Mouse (Mus musculus): ENCODE measurements at regions not wholly inside any gene's neighbourhood (a gene's known extent, or its start where the extent isn't known, plus 50 kb on each side); places are given as distances from the start of the nearest gene placed in this dataset.

DNA sequence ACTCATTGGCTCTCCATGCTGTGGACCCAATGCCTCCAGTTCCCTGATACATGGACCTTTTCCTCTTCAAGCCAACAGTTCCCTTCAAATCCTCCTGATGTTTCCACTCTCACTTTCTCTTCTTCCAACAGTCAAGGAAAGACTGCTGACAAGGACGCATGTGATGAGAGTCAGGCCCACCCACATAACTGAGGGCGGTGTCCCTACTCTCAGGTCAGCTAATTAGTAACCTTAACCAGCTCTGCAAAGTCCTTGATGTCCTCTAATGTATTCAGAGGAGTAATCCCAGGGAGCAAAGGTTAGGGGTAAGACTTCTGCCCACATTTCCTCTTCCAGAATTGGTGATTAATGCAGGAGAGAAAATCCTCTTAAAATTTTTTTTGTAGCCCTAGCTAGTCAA lies 139.7 kb downstream of the Ackr3 start:
- DNase-seq (ENCODE audit: low read depth, low spot score): no peak

DNA sequence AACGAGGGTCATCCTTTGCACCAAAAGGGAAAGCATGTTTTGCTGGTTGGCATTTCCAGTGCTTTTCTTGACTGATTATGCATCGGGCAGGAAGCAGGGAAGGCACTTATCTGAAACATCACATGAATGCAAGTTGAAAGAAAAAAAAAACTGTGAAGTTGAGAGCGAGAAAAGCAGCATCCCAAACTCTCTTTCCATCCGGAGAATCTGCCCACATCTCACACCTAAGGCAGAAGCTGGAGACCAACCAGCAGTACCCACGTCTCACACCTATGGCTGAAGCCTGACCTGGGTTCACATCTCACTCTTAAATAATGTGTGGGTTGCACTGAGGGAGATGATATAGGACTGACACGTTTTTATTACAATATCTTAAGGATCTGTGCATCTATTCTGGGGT lies 143.3 kb downstream of the Ackr3 start:
- DNase-seq (ENCODE audit: low read depth, low spot score): no peak

DNA sequence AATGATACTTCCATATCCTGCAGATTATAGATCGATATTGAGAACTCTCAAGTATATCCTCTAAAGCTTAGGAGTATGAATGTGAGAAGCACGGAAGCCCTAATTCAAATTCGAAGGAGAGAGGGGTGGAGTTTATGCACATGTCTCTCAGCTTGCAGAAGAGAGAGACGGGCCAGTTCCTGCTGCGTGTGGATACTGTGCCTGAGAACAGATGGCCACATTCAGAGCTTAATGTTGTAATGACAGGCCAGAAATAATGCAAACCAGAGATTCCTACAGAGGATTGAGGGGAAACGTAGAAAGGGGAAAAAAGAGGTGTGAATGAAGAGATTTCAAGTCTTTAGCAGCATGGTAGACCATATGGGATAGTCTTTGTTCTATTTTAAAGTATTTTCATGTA lies 145.8 kb downstream of the Ackr3 start:
- DNase-seq (ENCODE audit: low read depth, low spot score): no peak

DNA sequence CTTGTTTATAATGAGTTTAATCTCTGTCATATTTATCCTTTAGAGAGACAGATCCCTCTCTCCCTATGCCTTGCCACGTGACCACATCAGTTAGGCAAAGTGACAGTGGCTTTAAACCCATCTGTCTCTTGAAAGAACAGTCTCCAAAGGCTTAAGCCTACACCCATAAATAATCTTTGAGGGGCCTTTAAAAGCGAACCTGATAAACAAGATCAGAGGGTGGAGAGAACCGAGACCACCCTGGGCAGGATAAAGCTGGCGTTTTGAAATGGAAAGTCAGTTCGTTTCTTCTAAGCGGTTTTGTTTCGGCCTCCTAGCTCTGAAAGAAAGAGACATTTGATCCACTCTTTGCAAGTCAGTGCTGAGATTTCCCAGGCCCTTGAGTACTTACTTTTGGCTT lies 149.5 kb downstream of the Ackr3 start:
- no peak for DNase-seq (ENCODE audit: low read depth, low spot score)

DNA sequence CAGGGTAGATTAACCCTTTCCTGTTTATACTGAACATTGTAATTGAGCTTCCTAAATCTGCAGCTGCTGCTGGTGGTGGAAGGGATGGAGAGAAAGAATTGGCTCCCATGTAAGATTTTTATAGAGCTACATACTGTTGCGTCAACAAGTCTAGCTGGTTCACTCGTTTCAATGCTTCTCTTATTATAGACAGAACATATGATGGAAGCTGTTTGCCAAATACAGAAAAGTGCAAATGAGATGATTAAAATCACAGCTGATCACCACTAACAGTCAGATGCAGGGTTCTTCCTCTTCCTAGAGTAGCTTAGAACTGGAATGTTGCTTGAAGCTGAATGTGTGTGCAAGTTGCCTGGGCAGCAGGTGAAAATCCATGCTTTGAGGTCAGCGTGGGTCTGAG lies 152.8 kb downstream of the Ackr3 start:
- DNase-seq (ENCODE audit: low read depth, low spot score): no peak

DNA sequence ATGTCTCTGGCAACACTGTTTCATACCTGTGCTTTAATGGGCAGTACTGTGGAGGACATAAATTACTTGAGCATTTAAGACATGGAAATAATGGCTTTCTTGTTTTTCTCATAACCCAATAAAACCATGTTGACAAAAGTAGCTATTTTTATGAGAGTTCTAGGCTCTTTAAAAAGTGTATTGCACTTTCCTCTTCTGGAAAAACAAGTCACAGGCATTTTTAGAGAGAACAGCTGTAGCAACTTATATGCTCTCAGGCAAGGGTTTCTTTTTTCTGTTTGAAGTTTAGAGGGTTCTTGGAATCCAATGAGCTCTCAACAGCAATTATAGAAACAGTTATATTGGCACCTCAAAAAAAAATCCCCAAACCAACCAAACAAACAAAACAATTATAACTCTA lies 153.6 kb downstream of the Ackr3 start:
- DNase-seq (ENCODE audit: low read depth, low spot score): no peak

DNA sequence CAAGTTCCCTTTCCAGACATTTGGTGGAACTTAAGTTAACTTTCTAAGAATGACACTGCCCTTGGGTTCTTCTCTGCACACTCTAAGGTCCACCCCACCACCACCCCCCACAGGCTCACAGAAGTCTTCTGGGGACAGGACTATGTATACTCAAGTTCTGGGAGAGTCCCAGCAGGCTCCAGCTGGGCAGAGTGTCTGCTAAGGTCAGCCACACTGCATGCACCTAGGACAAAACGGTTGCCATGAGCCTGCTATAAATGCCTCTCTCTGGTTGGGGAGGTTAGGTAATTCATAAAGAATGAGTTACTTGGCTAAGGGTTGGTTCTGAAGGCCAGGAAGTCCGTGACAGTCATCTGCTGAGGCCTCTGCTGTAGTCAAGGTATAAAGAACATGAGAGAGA lies 155.2 kb downstream of the Ackr3 start:
- DNase-seq (ENCODE audit: low read depth, low spot score): no peak

DNA sequence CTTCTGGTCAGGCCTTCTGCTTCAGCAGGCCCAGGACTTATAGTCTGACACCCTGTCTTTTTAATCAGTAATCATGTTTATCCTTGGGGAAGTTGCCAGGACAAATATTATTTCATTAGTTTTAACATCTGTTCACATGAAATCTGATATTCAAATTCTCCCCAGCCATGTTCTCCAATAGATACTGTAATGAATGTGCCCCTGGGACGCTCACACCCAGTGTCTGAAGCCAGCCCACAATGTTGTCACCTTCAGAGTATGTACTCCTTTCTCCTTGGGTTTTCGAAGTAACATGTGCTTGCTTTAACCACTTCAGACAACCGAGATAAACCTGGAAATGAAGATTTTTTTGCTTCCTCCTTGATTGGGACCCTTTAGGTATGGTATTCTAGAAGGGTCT lies 156.3 kb downstream of the Ackr3 start:
- no peak for DNase-seq (ENCODE audit: low read depth, low spot score)

DNA sequence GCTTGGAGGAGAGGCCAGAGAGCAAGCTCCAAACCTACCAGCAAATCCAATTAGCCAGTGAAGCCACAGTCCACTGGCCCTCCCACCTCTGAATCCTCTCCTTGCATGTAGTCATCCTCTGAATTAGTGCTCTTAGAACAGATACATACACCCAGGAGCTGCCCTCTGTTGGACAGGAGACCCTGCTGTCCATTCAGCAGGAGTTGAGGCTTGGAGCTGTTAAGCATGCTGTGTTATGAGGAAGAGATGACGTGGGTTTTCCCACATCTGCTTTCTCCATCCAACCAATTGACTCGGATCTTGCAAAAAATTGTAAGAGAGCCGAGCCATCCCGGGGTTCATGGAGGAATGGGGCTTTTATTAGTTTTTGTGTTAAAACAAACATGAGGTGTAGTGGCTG lies 160.7 kb downstream of the Ackr3 start:
- DNase-seq (ENCODE audit: low read depth, low spot score): no peak

DNA sequence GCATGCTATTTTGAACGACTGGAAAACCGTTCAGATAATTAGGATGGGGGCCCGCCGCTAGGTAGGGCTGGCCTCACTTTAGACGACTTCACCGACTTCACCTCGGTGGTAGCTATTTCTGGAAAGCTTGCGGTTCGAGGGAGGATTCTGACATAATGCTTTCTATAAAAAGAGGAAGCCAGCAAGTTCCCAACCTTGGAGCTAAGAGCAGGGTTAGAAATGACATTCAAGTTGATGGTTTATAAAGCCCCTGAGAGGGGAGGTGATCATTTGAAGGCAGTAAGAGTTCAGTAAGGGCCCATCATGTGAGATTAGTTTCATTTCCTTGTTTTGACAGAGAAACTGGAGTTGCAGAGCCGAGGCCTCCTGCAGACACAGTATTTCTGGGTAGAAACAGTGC lies 164.8 kb downstream of the Ackr3 start:
- DNase-seq (ENCODE audit: low read depth, low spot score): no peak

DNA sequence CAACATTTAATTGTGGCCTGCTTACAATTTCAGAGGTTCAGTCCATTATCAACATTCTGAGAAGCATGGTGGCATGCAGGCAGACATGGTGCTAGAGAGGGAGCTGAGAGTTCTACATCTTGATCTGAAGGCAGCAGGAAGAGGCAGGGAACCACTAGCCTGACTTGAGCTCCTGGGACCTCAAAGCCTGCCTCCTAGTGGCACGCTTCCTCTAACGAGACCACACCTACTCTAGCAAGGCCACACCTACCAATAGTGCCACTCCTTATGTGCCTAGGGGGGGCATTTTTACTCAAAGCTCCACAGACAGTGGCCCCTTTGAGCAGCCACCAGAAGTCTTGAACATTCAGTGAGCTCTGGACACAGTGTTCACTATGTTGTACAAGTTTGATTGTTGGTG lies 165.5 kb downstream of the Ackr3 start:
- DNase-seq (ENCODE audit: low read depth, low spot score): no peak

DNA sequence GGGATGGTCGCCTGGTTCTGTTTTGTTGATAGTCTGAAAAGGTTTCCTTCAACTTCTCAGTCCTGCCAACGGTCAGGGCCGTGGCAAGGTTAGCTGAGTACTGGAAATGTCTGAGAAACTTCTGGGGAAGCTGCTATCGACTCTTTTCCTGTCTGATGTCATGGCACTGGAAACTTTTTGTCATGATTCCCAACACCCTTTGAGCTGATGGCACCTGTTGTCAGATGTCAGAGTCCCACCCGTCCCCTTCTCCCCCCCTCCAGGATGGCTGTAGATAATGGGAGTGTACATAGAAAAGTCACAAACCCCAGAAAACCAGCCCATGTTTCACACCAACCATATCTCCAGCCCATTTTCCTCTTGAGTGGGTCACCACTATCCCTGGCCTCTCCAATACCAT lies 167.0 kb downstream of the Ackr3 start:
- no peak for DNase-seq (ENCODE audit: low read depth, low spot score)

DNA sequence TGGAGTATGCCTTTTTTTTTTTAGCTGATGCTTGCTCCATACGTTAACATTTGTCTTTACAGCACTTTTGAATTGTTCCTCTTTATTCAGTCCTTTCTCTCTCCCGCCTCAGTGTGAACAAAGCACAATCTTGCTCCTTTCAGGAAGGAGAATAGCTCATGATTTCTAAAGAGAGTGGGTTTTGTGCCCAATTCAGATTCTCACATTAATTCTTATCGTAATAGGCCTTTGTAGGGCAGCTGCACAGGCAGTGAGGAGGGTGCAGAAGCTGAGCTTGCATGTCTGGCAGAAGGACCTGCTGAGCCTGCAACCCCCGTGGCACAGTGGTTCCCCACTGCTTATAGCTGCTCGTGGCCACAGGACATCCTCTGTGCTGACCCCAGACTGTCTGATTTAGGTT lies 169.2 kb downstream of the Ackr3 start:
- DNase-seq (ENCODE audit: low read depth, low spot score): no peak

DNA sequence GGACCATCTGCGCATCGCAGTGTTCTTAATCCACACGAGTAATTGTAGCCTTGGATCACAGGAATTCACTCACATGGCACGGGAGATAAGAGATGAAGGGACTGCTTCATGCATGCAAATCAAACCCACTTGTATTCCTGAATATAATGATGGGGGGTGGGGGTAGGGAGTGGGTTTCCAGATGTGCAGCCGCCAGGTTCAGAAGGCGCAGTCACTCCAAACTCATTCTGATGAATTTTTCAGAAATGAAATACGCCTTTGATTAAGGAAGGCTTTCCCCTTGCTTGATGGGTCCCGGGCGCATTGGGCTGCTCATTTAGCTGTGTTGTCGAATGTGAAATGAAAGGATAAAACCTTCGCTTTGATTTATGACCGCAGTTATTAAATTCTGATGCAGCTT lies 170.7 kb downstream of the Ackr3 start:
- no peak for DNase-seq (ENCODE audit: low read depth, low spot score)

DNA sequence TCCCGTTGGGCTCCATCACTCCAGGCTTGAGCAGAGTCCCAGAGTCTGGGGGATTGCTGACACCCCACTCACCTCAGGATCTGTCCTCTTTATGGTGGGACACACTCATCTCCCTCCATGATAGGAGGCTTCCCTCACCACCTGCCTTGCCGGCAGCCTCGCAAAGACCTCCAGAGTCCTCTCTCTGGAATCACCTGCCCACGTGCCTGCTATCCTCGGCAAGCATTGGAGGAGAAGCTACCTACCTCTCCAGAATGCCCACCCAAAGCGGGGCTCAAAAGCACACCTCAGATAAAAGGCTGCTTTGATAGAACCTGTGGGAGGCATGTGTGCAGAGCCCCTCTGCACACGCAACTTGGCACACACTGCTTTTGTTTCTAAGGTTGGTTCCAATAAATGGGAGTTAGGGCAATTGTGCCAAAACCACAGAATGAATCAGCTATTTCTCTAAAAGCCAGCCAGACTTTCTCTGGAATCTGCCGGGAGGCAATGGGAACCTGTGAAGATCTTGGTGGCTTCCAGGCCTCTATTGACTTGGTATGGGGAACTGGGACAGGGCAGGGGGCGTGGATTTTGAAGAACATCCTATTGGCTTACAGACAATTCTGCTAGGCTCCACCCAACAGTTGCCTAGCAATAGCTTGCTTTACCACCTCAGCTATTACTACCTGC lies 176.4 kb downstream of the Ackr3 start:
- no peak for DNase-seq (ENCODE audit: low read depth, low spot score)

DNA sequence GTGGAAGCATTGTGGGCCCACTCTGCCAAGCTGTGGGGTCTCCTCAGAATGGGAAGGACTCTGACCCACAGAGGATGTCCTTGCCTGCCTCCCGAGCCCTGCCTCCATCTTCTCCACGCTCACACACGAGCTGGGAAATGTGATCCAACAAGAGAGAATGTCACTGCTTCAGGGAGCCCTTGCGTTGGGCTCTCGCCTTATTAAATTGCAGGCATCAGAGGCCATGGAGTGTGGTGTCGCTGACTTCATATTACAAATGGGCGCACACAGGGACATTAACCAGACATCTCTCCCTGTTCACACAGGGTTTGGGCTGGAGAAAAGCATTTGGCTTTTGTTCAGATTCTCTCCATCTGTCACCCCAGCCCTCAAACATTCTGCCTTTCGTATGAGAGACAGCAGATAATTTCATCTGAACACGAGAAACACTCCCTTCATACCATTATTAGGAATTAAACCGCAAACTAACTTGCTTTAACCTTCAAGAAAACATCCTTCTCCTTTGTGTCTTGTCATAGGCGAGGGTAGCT lies 179.2 kb downstream of the Ackr3 start:
- no peak for DNase-seq (ENCODE audit: low read depth, low spot score)

DNA sequence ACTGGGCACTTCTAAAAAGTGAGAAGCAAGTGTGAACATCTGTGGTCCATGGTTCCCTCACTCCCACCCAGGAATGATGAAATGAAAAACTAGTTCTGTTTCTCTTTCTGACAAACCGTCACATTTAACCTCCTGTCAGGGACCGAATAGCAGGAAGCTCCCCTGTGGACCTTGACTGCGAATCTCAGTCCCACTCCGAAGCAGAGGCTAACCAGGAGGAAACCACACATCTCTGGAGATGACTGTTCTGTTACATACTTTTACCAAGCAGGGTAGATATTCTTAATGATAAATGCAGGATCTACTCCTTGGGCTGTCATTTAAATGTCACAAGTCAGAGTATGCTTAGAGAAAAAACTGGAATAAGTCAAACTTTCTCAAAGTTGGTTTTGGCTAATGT lies 181.2 kb downstream of the Ackr3 start:
- no peak for DNase-seq (ENCODE audit: low read depth, low spot score)

DNA sequence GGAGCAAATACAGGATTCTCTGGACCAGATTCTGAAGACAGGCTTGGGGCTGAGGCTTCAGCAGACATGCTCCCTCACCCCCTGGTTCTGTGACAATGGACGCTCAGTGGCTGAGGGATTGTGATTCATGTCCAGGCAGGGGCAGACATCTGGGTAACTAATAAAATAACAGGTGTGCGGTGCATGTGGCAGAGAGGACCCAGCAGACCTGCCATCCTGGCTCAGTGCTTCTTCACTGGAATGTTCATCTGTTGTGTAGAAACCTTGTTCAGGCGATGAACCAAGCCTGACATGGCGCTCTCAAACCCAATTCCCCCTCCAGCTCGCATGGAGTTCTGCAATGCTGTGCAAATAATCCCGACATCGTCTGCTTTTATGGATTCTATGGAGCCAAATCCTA lies 183.0 kb downstream of the Ackr3 start:
- DNase-seq (ENCODE audit: low read depth, low spot score): no peak

DNA sequence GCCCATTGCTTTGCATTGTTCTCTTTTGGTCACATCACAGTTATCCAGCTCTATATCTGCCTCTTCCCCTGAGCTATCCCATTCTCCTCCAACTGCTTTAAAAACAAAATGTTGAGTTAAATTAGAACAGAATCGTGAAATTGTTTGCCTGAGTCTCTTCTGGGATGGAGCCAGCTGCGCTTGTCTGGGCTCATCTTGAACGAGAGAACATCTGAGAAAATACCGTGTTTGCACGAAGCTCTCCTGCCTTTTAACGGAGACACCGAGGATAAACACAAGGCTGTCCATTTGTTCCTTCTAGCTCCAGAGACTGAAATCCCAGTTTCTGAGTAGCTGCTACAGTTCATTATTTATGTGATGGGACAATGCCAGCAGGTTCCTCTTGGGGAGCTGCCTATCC lies 186.6 kb downstream of the Ackr3 start:
- no peak for DNase-seq (ENCODE audit: low read depth, low spot score)

DNA sequence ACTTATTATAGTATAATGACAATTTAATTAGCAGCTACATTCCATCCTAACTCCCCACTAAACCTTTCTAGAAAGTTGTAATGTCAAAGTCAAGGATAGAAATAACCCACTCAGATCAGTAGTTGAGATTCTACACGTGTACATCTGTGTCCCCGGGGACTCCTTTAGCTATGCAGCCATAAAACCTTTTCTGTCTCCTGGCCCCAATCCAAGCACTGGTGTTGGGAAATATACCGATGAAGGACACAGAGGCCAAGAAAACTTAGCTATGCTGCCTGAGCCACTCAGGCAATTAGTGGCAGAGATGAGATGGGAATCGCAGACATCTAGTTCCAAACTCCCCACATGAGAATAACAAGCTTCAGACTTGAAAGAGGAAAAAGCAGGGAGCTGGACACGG lies 190.1 kb downstream of the Ackr3 start:
- DNase-seq (ENCODE audit: low read depth, low spot score): no peak

DNA sequence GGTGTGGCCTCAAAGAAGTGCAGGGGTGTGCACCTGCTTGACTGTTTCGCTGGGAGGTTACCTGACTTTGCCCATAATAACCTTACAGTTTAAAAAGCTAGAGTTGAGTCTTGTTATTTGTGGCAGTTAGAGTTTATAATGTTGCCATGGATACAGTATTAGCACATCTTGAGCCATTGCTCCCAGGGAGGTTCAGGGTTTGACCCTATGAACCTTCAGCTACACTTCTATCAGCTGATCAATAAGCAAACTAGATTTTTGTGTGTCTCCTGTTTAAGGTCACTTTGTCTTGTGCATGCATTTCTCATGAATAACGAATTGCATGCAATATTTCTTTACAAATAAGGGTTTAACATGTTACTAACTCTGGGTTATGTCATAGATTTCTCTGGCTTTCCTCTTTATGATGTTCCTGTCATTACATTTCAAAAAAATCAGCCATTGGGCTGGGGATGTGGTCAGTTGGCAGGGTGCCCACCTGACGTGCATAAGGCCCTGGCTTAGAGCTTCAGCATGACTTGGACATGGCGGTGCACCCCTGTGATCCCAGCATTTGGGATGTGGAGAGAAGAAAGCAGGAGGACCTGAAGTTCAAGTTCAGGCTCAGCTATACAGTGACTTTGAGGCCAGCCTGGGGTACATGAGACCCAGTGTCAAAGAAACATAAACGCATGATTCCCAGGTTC lies 191.7 kb downstream of the Ackr3 start:
- DNase-seq (ENCODE audit: low read depth, low spot score): no peak

DNA sequence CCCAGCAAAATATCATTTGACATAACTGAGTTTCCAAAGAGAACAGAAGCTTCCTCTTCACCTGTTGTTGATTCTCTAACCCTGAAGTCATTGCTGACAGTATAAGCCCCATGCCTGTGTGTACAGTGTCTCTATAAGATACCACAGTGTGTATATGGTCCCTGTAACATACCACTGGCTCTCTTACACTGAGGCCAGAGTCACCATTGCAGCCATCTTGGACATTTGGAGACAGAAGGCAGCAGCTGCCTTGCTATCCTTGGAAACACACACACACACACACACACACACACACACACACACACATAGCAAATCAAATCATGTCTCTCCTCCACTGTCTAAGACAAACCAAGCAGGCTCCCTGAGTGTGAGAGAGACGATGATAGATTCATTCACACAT lies 192.9 kb downstream of the Ackr3 start:
- DNase-seq (ENCODE audit: low read depth, low spot score): no peak

DNA sequence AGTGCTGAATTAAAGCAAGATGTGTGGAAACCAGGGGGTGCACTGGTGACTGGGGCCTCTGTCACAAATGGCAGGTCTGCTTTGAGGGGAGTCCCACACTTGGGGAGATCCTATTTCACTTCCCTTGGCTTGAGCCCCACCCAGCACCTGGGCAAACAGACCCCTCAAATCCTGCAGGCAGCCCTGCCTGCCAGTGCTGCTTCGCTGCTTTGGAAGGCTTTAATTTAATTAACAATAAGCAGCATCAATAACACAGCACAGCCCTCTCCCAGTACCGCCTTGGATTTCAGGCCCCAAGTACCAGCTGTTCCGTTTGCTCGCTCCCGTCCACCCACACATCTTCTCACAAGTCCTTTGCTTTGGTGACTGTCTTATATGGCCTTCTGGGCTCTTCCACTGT lies 193.6 kb downstream of the Ackr3 start:
- no peak for DNase-seq (ENCODE audit: low read depth, low spot score)

Data from embryo, embryonic 11.5 days (tissue).